Mouse (Mus musculus): Measurements from ENCODE around the gene Pck2. TPM values are rescaled to one million over a fixed set of nuclear protein-coding genes. Genes with fewer than 3 reads are reported as not detected.

Gene Pck2
- 23.3 and 23.6 TPM in 2 replicates for polyA plus RNA-seq (2015; fragmentation: Nextera tagmentation; extraction: Ambion mirVana)

DNA sequence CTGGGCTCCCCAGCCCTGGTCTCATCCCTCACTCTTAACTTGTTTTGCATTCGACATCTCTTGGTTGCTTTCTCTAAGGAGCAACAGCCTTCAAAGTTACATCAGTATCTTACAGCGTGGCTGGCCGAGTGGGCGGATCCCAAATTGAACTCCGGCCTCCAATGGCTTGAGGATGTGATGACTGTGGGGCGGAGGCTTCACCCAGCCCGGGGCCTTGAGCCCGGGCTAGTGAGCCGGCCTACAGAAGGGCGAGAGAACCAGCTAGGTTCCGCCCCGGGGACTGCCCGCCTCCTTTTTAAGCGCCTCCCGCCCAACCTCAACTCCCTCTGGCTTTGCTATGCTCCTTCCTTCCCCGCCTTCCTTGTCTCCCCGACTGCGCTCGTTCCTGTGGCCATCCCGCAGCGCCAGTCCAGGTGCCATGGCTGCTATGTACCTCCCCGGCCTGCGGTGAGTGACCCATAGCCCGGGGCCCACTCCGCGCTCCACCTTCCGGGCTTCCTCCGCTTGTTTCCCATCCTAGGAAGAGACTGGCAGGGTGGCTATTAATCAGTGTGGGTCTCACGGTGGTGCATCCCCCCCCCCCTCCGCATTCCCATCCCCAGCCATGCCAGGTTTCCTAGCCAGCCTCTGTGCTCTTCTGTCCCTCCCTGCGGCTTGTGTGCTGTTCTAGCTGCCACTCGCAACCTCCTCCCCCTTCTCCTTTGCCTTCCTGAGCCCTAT is at the start of gene Pck2:
Pck2 (plus strand) TSS at position 200 of the 720 bp plus-strand sequence.
- H3K9me3 ChIP-seq (ENCODE audit: control insufficient read depth, low read length): no peaks in the 10 kb centered on the region
- peak within 1 kb of the TSS; percentile 83 for H3K4me2 ChIP-seq (ENCODE audit: low read length)
- peak within 1 kb of the TSS; percentile 63 for H3K4me3 ChIP-seq (replicated peaks; ENCODE audit: low read length)
- H3K4me1 ChIP-seq (replicated peaks; ENCODE audit: control insufficient read depth, insufficient read depth, low read length): peaks cover 26% of the 10 kb centered on the region
- H3K9ac ChIP-seq (replicated peaks; ENCODE audit: low read depth, low read length): peak within 1 kb of the TSS; percentile 76
- under 1% methylated on average over 32 of the region's 32 CpGs for WGBS
- ATAC-seq: peak; percentile 80
- no peaks in the 10 kb centered on the region for H3K27me3 ChIP-seq (replicated peaks; ENCODE audit: control insufficient read depth, insufficient read depth, low read length)
- no peaks in the 10 kb centered on the region for H3K36me3 ChIP-seq (ENCODE audit: control insufficient read depth, insufficient read depth)
- H3K27ac ChIP-seq (ENCODE audit: low read length): peak within 1 kb of the TSS; percentile 67

DNA sequence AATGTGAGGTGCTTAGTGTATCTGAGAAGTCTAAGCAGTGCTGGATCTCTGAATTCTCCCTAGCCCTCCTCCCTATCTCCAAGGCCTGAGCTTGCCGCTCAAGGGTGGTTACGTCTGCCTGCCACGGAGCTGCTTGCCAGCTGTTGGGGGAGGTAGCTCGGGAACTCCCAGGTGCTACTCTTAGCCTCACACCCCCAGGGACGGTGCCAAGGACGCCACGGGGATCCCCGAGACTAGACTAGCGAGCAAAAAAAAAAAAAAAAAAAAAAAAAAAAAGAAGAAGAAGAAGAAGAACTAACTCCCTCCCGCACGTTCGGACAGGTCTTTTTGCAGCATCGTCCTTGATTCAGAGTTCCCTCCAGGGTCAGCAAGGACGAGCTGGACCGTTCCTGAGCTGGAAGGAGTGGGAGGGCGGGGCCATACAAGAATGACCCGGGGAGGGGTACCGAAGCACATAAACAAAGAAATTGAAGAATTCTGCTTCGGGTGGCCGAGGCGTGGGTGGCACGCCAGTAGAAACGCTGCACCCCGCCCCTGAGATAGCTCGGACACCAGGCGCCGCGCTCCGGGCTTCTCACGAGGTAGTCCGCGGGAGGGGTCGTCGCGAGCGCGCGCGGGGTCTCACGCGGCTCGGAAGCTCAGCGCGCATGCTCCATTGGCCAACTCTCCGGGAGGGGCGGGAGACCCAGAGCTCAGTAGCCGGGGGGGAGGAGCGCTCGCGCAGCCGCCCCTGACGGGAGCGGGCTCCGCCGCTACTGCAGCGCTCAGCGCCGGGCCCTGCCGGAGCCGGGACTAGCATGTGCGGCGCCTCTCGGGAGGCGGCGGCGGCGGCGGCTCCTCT is 49.5 kb upstream of the Pck2 start, which contains the start of gene Carmil3:
Carmil3 (plus strand) TSS at position 291 of the 841 bp plus-strand sequence.
- ATAC-seq: peak; percentile 92
- H3K4me2 ChIP-seq (ENCODE audit: low read length): peak within 1 kb of the TSS; percentile 74
- H3K27ac ChIP-seq (ENCODE audit: low read length): peak within 1 kb of the TSS; percentile 97
- WGBS: under 1% methylated on average over 58 of the region's 68 CpGs
- H3K27me3 ChIP-seq (replicated peaks; ENCODE audit: control insufficient read depth, insufficient read depth, low read length): no peaks in the 10 kb centered on the region
- H3K9me3 ChIP-seq (ENCODE audit: control insufficient read depth, low read length): no peaks in the 10 kb centered on the region
- H3K4me3 ChIP-seq (replicated peaks; ENCODE audit: low read length): peak within 1 kb of the TSS; percentile 80
- peak within 1 kb of the TSS; percentile 93 for H3K9ac ChIP-seq (replicated peaks; ENCODE audit: low read depth, low read length)
- no peaks in the 10 kb centered on the region for H3K36me3 ChIP-seq (ENCODE audit: control insufficient read depth, insufficient read depth)
- H3K4me1 ChIP-seq (replicated peaks; ENCODE audit: control insufficient read depth, insufficient read depth, low read length): peaks cover 33% of the 10 kb centered on the region

DNA sequence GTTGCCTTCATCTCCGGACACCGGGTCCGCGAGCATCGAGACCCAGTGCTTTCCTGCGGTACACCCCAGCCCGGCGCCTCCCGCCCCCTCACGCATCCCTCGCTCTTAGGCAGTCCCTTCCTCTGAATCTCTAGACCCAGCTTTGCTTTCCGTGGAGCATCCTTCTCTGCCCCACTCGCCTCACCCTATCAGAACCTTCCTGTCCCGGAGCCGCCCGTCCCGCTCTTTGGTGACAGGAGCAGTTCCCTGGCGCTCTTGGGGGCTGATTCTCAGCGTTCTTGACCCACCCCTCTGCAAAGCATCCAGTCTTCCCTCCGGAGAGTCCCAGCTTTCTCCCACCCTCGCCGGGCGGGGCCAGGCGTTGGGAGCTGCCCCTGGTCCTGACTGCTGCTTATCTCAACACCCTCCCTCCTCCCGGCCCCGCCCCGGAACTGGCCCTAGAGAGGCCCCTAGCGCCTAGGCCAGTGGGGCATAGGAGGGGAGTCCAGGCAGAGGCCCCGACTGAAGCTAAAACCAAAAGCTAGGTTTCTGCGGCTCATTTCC is 48.7 kb upstream of the Pck2 start:
- under 1% methylated on average over 28 of the region's 30 CpGs for WGBS
- ATAC-seq: peak; percentile 72
- Histone ChIP-seq H3K9ac (replicated peaks; ENCODE audit: low read depth, low read length) (peak overlapping the region; percentile 93), H3K27ac (ENCODE audit: low read length) (peak overlapping the region; percentile 97), H3K4me3 (replicated peaks; ENCODE audit: low read length) (peak overlapping the region; percentile 80), H3K4me2 (ENCODE audit: low read length) (peak overlapping the region; percentile 74), H3K4me1 (replicated peaks; ENCODE audit: control insufficient read depth, insufficient read depth, low read length) (peaks cover 33% of the 10 kb centered on the region), H3K27me3 (replicated peaks; ENCODE audit: control insufficient read depth, insufficient read depth, low read length) (no peaks in the 10 kb centered on the region), H3K36me3 (ENCODE audit: control insufficient read depth, insufficient read depth) (no peaks in the 10 kb centered on the region; the same call in 1 of the 2 replicates), H3K9me3 (ENCODE audit: control insufficient read depth, low read length) (no peaks in the 10 kb centered on the region)

DNA sequence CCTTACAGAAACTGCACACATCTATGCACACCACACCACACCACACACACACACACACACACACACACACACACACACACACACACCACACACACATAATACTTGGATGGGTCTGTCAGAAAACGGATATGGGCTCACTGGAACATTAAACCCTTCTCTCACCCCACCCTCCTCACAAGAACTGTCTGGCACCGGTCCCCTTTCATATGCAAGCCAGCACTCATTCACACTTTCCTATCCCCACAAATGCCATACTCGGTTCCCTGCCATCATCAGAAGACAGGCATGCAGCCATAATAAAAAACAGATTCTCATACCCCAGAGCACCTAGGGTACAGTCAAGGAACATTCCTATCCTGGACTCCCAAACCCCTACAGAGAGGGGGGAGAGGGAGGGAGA is 48.0 kb upstream of the Pck2 start:
- Histone ChIP-seq H3K9ac (replicated peaks; ENCODE audit: low read depth, low read length) (peak overlapping the region; percentile 93), H3K4me2 (ENCODE audit: low read length) (peak overlapping the region; percentile 74), H3K4me3 (replicated peaks; ENCODE audit: low read length) (peak overlapping the region; percentile 80), H3K36me3 (ENCODE audit: control insufficient read depth, insufficient read depth) (no peaks in the 10 kb centered on the region; the same call in 1 of the 2 replicates), H3K27me3 (replicated peaks; ENCODE audit: control insufficient read depth, insufficient read depth, low read length) (no peaks in the 10 kb centered on the region), H3K27ac (ENCODE audit: low read length) (peak overlapping the region; percentile 97), H3K9me3 (ENCODE audit: control insufficient read depth, low read length) (no peaks in the 10 kb centered on the region), H3K4me1 (replicated peaks; ENCODE audit: control insufficient read depth, insufficient read depth, low read length) (peaks cover 33% of the 10 kb centered on the region)
- WGBS: 24% methylated on average over 3 of the region's 3 CpGs
- ATAC-seq: peak; percentile 24

DNA sequence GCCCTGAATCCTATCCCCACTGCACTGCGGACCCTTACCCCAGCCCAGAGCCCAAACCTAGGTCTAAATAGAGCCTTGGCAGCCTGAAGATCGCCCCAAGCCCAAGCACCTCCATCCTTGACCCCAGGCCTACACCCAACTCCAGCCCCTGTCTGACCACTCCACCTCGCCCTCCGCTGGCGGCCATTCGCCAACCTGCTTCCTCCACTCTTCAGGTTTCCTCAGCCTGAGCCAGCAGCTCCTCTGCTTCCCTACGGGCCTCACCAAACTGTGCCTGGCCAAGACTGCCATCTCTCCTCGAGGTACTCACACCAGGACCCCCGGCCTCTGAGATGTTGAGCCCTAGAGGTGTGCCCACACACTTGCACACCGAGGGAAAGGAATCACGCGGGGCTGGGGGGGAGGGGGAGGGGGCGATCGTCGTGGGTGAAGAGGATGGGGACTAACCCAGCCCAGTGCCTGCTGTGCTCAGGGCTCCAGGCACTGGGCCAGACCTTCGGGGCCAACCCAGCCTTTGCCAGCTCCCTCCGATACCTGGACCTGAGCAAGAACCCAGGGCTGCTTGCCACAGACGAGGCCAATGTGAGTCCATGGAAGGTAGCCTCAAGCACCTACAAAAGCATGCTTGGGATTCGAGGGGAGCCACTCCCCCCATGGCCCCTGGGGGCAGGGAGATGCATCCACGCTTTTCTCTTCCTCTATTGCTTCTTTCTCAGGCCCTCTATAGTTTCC is 44.4 kb upstream of the Pck2 start:
- 62% methylated on average over 16 of the region's 20 CpGs for WGBS
- no peak overlapping the region for H3K27ac ChIP-seq (ENCODE audit: low read length)
- H3K4me3 ChIP-seq (replicated peaks; ENCODE audit: low read length): no peak overlapping the region
- H3K36me3 ChIP-seq (ENCODE audit: control insufficient read depth, insufficient read depth): peaks cover 9% of the 10 kb centered on the region; the same call in 1 of the 2 replicates
- no peak overlapping the region for H3K9ac ChIP-seq (replicated peaks; ENCODE audit: low read depth, low read length)
- peaks cover 27% of the 10 kb centered on the region for H3K4me1 ChIP-seq (replicated peaks; ENCODE audit: control insufficient read depth, insufficient read depth, low read length)
- H3K9me3 ChIP-seq (ENCODE audit: control insufficient read depth, low read length): no peaks in the 10 kb centered on the region
- ATAC-seq: no peak
- H3K4me2 ChIP-seq (ENCODE audit: low read length): no peak overlapping the region
- H3K27me3 ChIP-seq (replicated peaks; ENCODE audit: control insufficient read depth, insufficient read depth, low read length): no peaks in the 10 kb centered on the region

DNA sequence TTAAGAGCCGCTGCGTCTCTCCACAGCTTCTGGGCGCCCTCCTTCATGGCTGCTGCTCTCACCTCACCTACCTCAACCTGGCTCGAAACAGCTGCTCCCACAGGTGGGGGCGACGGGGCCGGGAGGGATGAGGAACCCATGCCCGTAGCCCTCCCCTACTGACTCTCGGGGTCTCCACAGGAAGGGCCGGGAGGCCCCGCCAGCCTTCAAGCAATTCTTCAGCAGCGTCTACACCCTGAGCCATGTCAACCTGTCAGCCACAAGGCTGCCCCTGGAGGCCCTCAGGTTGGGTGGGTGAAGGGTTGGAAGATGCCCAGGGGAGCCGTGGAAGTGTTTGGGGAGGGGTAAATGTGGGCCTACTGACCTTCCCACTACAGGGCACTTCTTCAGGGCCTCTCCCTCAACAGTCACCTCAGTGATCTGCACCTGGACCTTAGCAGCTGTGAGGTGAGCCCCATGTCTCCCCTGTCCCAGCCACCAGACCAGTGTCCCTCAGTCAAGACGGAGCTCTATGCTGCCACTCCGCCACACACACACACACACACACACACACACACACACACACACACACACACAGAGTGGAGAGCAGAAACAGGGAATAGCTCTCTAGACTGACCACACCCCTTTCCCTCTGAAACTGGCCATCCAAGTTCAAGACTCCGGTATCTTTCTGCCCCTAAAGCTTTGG is 43.2 kb upstream of the Pck2 start:
- peaks cover 22% of the 10 kb centered on the region for H3K4me1 ChIP-seq (replicated peaks; ENCODE audit: control insufficient read depth, insufficient read depth, low read length)
- WGBS: 76% methylated on average over 16 of the region's 16 CpGs
- no peak overlapping the region for H3K27ac ChIP-seq (ENCODE audit: low read length)
- ATAC-seq: peak; percentile 12
- no peak overlapping the region for H3K9ac ChIP-seq (replicated peaks; ENCODE audit: low read depth, low read length)
- no peak overlapping the region for H3K4me3 ChIP-seq (replicated peaks; ENCODE audit: low read length)
- peaks cover 9% of the 10 kb centered on the region; the same call in 1 of the 2 replicates for H3K36me3 ChIP-seq (ENCODE audit: control insufficient read depth, insufficient read depth)
- H3K4me2 ChIP-seq (ENCODE audit: low read length): no peak overlapping the region
- no peaks in the 10 kb centered on the region for H3K27me3 ChIP-seq (replicated peaks; ENCODE audit: control insufficient read depth, insufficient read depth, low read length)
- H3K9me3 ChIP-seq (ENCODE audit: control insufficient read depth, low read length): no peaks in the 10 kb centered on the region

DNA sequence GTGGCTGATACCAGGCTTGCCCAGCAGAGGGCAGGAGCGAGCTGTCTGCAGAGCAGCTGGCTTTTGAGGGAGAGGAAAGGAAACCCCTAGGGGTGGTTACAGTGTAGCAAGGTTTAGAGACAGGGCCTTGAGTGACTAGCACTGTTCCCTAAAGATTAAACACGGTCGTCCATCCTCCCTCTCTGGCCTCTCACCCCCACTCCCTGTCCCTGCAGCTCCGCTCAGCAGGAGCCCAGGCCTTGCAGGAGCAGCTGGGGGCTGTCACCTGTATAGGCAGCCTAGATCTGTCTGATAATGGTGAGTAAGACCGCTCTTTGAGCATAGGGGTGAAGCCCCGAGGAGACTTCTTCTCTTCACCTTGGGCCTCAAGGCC is 42.6 kb upstream of the Pck2 start:
- Histone ChIP-seq H3K4me1 (replicated peaks; ENCODE audit: control insufficient read depth, insufficient read depth, low read length) (peaks cover 17% of the 10 kb centered on the region), H3K9ac (replicated peaks; ENCODE audit: low read depth, low read length) (no peak overlapping the region; the same call in 1 of the 2 replicates), H3K27ac (ENCODE audit: low read length) (no peak overlapping the region), H3K9me3 (ENCODE audit: control insufficient read depth, low read length) (no peaks in the 10 kb centered on the region), H3K4me2 (ENCODE audit: low read length) (no peak overlapping the region), H3K36me3 (ENCODE audit: control insufficient read depth, insufficient read depth) (peaks cover 11% of the 10 kb centered on the region), H3K27me3 (replicated peaks; ENCODE audit: control insufficient read depth, insufficient read depth, low read length) (no peaks in the 10 kb centered on the region), H3K4me3 (replicated peaks; ENCODE audit: low read length) (no peak overlapping the region)
- ATAC-seq: peak; percentile 36
- 29% methylated on average over 6 of the region's 6 CpGs for WGBS

DNA sequence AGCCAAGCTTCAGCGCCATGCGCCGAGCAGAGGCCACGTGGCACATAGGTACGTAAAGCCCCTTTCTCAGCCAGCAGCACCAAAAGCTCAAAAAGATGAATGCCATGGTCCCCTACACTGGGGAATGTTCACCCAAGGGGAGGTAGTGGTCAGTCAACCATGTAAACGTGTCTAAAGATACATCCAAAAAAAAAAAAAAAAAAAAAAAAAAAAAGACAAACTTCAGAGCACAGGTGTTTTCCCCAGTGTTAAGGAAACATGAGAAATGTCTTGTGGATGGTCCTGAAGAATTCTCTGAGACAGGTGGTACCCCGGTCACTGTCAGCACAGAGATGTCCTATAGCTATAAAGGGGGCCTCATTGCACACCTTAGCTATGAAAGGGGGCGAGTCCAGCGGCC is 34.5 kb upstream of the Pck2 start:
- no peak overlapping the region for H3K27ac ChIP-seq (ENCODE audit: low read length)
- no peak overlapping the region for H3K4me2 ChIP-seq (ENCODE audit: low read length)
- no peaks in the 10 kb centered on the region for H3K27me3 ChIP-seq (replicated peaks; ENCODE audit: control insufficient read depth, insufficient read depth, low read length)
- ATAC-seq: no peak
- H3K4me1 ChIP-seq (replicated peaks; ENCODE audit: control insufficient read depth, insufficient read depth, low read length): 0 out of 2 replicates have a peak, but pooled peaks cover 2% of the 10 kb centered on the region
- peaks cover 7% of the 10 kb centered on the region for H3K36me3 ChIP-seq (ENCODE audit: control insufficient read depth, insufficient read depth)
- no peak overlapping the region for H3K4me3 ChIP-seq (replicated peaks; ENCODE audit: low read length)
- no peak overlapping the region for H3K9ac ChIP-seq (replicated peaks; ENCODE audit: low read depth, low read length)
- H3K9me3 ChIP-seq (ENCODE audit: control insufficient read depth, low read length): no peaks in the 10 kb centered on the region
- 87% methylated on average over 9 of the region's 9 CpGs for WGBS
